Mouse (Mus musculus): ENCODE measurements at regions not wholly inside any gene's neighbourhood (a gene's known extent, or its start where the extent isn't known, plus 50 kb on each side); places are given as distances from the start of the nearest gene placed in this dataset.

- TF ChIP-seq CTCF (conservative IDR thresholded peaks at IDR 0.05; ENCODE audit: low read length) (no peak), NANOG (IDR thresholded peaks at IDR 0.05; ENCODE audit: borderline replicate concordance, low read length) (no peak)
Measured at GRCm38 (mm10) chr3:149339374-149339753, 349.0 kb upstream of the Adgrl2 start.
